Mouse (Mus musculus): ENCODE results near the gene Olfml2b. TPM values are rescaled to one million over a fixed set of nuclear protein-coding genes. Genes with fewer than 3 reads are reported as not detected.

The Olfml2b gene
- polyA plus RNA-seq, 1 experiment from 2014 or later, result 4.5 TPM

GRCm38 (mm10) chr1:170729267-170729962 is 85.1 kb downstream of the Olfml2b start:
- no peaks in the 10 kb centered on the region for H3K27me3 ChIP-seq (ENCODE audit: control insufficient read depth, insufficient read depth, low read length)
- H3K9me3 ChIP-seq (ENCODE audit: control insufficient read depth, low read length), result no peaks in the 10 kb centered on the region
- H3K36me3 ChIP-seq (ENCODE audit: control insufficient read depth, insufficient read depth, low read length), result no peaks in the 10 kb centered on the region
- DNase-seq (ENCODE audit: low spot score), result no peak
- no peak overlapping the region for H3K27ac ChIP-seq (ENCODE audit: low read depth, low read length)
- no peaks in the 10 kb centered on the region for H3K4me1 ChIP-seq (replicated peaks; ENCODE audit: control insufficient read depth, insufficient read depth, low read length)
- no peak overlapping the region for H3K9ac ChIP-seq (ENCODE audit: low read depth, low read length)
- WGBS, result 87% methylated on average over 8 of the region's 8 CpGs
- no peak overlapping the region for H3K4me2 ChIP-seq (replicated peaks; ENCODE audit: low read depth, low read length)
- ATAC-seq (ENCODE audit: low FRiP score), result no peak
- no peak overlapping the region for H3K4me3 ChIP-seq (ENCODE audit: low read depth, low read length)

DNA sequence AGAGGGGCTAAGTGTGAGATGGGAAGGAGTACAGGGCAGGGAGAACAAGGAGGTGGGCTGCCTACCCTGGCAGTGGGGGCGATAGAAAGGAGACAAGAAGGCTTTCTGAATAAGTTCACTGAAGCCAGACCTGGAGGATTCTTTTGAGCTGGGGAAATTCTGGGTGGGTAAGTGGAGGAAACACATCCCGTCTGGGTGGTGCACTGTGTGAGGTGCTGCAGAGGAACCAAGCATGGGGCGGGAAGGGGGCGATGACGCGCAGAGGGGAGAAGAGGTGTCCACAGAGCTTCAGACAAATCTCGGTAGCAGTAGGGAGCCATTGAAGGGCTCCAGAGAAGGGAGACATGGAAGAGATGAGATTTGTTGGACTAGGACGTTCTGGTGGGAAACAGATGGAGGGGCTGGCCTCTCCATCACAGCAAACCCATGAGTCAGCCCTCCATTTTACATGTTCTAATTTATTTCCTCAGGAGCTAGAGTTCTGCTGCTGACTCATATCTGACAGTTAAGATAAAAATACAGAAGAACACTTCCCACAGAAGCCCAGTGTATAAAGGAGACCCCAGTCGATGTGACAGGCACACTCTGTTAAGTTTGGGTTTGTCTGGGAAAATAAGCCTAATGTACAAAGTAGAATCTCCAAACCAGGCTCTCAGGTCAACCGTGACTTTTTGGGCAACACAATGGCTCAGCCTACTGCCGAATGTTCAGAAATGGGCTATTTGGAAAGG is 87.7 kb downstream of the Olfml2b start:
- H3K4me2 ChIP-seq (replicated peaks; ENCODE audit: low read depth, low read length), result no peak overlapping the region
- no peak for DNase-seq (ENCODE audit: low spot score)
- no peak overlapping the region for H3K27ac ChIP-seq (ENCODE audit: low read depth, low read length)
- H3K27me3 ChIP-seq (ENCODE audit: control insufficient read depth, insufficient read depth, low read length), result no peaks in the 10 kb centered on the region
- 88% methylated on average over 11 of the region's 11 CpGs for WGBS
- no peaks in the 10 kb centered on the region for H3K36me3 ChIP-seq (ENCODE audit: control insufficient read depth, insufficient read depth, low read length)
- H3K9me3 ChIP-seq (ENCODE audit: control insufficient read depth, low read length), result no peaks in the 10 kb centered on the region
- no peak overlapping the region for H3K4me3 ChIP-seq (ENCODE audit: low read depth, low read length)
- no peak overlapping the region for H3K9ac ChIP-seq (ENCODE audit: low read depth, low read length)
- no peak for ATAC-seq (ENCODE audit: low FRiP score)
- H3K4me1 ChIP-seq (replicated peaks; ENCODE audit: control insufficient read depth, insufficient read depth, low read length), result no peaks in the 10 kb centered on the region

Other genes with a start within 250 kb of the Olfml2b start
- gene Nos1ap, start 54.7 kb upstream of the Olfml2b start, polyA plus RNA-seq (2014; fragmentation: Nextera tagmentation; extraction: Ambion mirVana), result 6.7 and 9.7 TPM in 2 replicates
- 10.2 TPM in 2 replicates for gene Atf6, start 223.2 kb downstream of the Olfml2b start, polyA plus RNA-seq (2014; fragmentation: Nextera tagmentation; extraction: Ambion mirVana)
- not detected in 2 replicates for gene Gm26620, start 240.5 kb downstream of the Olfml2b start, polyA plus RNA-seq (2014; fragmentation: Nextera tagmentation; extraction: Ambion mirVana)
- gene Dusp12, start 241.0 kb downstream of the Olfml2b start, polyA plus RNA-seq (2014; fragmentation: Nextera tagmentation; extraction: Ambion mirVana), result 33.2 and 36.6 TPM in 2 replicates